Mouse (Mus musculus) urinary bladder, adult 2 months (tissue): ENCODE results near the gene Gpkow. TPM values are rescaled to one million over a fixed set of nuclear protein-coding genes. Genes with fewer than 3 reads are reported as not detected.
"Not testable (repeated sequence)": the region's sequence is repeated elsewhere in the genome, so short reads cannot be mapped to it uniquely, and the experiment has no call there.

ENCODE experiments used
- DNase-seq: peaks from one replicate; pipeline ENCODE4 v3.0.0; 2022; ENCODE audit warnings: low spot score
- polyA plus RNA-seq: library from polyadenylated mRNA; depleted of rRNA; stranded (reverse); fragments of >200 nt; gene quantifications from 2 replicates; pipeline ENCODE4 v1.2.3, GENCODE M21; 2012

The Gpkow gene
- polyA plus RNA-seq, 1 experiment, result 20.6 TPM

DNA sequence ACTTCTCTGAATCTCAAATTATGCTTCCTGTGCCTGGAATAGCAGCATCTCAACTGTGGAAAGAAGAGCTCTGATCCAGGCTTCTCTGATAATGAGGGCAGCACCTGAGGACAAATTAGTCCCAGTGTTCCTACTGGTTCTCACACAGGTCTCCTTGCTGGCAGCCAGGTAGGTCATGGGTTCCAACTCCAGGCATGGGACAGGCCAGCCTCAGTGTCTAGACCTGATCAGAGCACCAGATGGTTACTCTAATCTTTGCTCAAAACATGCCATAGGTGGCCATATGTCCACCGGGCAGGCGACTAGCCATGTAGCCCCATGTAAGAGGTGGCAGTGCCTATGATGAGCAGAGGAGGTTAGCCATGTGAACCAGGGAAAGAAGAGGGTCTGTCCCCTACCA, 8.6 kb upstream of the Gpkow start:
- DNase-seq, result no peak

GRCm38 (mm10) chrX:7690486-7690885, 6.4 kb upstream of the Gpkow start:
- no peak for DNase-seq

DNA sequence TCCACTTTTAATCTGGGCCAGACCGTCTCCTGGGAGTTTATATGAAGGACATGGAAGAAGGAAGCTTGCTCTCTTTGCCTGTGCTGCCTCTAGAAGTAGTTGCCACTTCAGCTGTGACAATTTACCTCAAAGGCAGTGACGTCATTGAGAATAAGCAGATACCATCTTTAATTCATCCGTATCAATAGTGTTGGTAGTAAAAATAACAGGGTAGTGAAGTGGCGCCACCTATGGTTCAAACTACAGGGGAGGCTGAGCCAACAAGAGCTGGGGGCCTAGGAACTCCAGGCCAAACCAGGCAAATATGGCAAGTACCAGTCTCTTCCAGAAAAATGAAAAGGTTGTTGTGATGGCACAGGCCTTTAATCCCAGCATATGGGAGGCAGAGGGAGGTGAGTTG, 4.1 kb upstream of the Gpkow start:
- DNase-seq, result no peak

DNA sequence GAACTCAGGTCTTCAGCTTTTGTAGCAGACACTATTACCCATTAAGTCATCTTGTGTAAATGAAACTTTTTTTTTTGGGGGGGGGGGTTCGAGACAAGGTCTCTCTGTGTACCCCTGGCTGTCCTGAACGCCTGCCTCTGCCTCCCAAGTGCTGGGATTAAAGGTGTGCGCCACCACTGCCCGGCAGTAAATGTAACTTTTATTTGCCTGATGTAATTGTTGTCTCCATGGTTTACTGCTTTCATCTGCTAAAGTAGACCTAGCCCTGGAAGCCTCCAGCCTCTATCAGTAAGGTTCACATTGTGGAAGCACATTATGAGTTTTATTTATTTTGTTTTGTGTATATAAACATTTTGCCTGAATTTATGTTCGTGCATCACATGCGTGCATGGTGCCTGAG, 411 bp upstream of the Gpkow start:
- DNase-seq, result no peak

GRCm38 (mm10) chrX:7713764-7714134, 16.8 kb downstream of the Gpkow start:
- not testable (repeated sequence) for DNase-seq

DNA sequence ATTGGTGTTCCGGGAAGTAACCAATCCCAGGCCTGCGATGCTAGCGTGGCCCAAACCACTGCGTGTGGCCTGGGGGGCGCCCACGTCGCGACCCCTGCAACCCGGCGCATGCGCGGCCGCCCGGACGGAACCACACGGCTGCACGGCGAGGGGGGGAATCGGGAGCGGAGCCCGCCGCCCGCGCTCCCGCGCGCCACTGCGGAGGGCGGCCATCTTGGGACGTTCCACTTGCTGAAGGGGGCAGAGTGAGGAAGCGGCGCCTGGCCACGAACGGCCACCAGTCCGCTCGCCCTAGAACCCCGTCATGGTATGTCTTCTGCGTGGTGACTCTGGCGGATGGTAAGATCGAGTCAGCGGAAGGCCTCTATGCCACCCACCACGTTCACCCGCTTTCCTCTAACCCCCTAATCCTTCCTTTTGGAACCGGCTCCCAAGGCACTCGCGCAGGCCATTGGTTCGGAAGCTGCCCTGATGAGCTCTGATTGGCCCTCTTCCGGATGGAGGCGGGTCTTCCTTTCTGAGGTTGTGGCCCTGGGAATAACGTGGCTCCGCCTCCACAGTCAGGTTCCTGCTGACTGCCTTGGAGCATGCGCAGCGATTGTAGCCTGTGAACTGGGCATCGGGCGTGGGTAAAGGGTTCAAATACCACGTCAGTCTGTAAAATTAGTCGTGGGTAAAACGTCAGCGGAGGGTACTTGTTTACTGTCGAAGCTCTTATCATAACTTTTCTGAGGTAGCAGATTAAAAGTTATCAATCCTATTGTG, 17.4 kb downstream of the Gpkow start, which contains the start of gene Wdr45:
TSS of gene Wdr45 (plus strand) at position 199 of the 765 bp plus-strand sequence.
- DNase-seq, result peak; percentile 67

DNA sequence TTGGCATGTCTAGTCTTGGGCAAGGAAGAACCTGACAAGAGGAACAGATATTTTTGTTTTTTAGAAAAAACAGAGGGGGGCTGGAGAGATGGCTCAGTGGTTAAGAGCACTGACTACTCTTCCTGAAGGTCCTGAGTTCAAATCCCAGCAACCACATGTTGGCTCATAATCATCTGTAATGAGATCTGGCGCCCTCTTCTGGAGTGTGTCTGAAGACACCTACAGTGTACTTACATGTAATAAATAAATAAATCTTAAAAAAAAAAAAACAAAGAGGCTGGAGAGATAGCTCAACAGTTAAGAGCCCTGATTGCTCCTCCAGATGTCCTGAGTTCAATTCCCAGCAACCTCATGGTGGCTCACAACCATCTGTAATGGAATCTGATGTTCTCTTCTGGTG, 19.1 kb downstream of the Gpkow start:
- DNase-seq, result not testable (repeated sequence)

DNA sequence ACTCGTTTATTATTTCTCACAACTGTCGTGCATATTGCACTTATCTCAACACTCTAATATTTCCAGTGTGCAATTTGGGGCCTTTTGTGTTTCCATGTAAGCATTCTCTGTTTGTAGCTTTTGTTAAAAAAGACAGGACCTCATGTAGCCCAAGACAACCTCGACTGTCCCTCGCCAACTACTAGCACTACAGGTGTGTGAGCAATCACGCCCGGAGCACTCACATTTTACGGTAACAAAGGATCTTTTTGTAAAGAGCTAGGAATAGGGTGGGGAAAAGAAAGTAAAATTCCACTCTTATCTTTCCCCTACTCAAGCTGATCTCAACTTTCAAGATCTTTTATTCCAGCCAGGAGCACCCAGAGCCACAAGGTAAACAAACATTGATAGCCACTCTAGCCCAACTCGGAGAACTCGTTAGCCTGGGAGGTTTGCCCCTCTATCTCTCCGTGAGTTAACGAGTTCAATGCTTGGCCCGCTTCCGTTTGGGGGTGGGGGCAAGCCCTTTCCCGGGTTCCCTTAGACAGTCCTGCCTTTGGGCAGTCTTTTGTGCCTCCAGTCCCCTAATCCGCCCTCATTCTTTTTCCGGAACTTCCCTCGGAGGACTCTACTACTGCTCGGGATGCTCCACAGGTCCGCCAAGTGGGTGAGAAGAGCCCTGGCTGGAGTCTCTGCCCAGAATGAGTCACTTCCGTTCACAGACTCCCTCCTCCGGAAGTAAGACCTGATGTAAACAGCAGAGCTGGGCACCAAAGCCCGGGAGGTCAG, 24.8 kb downstream of the Gpkow start, which contains the start of gene Gm45208:
TSS of gene Gm45208 (plus strand) at position 732 of the 768 bp plus-strand sequence.
- peak; percentile 53 for DNase-seq

- DNase-seq, result no peak
Observed at GRCm38 (mm10) chrX:7722282-7722611, 25.3 kb downstream of the Gpkow start.

DNA sequence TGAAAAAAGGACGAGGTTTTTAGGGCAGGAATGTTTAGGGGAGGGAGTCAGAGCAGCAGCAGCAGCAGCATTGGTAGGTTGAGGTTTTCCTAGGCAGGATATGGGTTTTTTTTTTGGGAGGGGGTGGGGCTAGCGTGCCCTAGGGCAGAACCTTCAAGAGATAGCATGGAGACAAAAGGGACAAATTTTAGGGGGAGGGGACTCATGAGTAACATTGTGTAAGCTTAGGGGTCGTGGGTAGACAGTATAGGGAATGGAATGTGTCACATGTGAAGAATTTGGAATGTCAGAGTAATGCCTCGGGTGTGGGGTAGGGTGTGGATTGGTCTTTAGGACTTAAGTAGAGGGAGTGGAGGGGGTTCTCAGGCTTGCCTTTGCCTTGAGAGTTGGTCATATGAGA, 25.8 kb downstream of the Gpkow start:
- DNase-seq, result no peak

GRCm38 (mm10) chrX:7724135-7724534, 27.2 kb downstream of the Gpkow start:
- DNase-seq, result no peak

GRCm38 (mm10) chrX:7725841-7726240, 28.9 kb downstream of the Gpkow start:
- DNase-seq, result no peak

GRCm38 (mm10) chrX:7727176-7727575, 30.2 kb downstream of the Gpkow start:
- no peak for DNase-seq

DNA sequence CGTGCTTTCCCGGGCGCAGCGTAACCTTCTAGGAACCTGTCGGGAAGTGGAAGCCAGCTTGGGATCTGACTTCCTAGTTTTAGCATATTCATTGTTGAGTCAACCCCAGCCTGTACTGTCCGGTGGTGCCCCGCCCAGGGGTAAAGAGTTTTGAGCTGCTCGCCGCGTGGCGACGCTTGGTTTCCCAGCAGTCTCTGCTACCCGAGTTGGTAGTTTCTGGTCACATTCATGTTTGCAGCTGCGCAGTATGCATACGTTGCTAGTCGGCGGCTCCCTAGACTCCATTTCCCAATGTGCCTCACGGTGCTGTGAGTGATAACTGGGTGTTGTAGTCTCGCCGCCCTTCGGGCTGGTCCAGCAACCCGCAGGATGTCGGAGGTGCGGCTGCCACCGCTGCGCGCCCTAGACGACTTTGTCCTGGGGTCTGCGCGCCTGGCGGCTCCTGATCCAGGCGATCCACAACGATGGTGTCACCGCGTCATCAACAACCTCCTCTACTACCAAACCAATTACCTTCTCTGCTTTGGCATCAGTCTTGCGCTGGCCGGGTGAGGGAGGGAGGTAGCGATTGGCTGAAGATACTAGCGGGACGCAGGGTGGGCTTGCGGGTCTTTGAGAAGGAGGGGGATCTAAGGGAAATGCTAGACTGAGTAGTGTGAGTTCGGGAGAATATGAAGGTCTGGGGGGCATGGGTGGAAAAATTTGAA, 31.4 kb downstream of the Gpkow start, which contains the start of gene Praf2:
TSS of gene Praf2 (plus strand) at position 225 of the 707 bp plus-strand sequence.
- peak; percentile 45 for DNase-seq

DNA sequence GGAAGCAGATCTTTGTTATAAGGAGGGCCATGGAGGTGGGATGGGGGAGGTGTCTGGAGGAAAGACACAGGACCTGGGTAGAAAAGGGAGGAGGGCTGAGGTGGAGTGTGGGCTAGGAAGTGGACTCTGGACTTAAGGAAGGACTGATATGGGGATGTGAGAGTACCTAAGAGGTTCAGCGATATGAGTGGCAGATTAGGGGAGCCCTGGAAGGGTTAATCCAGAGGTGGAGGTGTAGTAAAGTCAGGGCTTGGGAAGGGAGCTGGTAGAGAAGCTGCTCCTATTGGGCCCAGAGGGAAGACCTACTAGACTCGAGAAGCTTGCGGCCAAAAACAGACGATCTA, 32.0 kb downstream of the Gpkow start:
- DNase-seq, result no peak

DNA sequence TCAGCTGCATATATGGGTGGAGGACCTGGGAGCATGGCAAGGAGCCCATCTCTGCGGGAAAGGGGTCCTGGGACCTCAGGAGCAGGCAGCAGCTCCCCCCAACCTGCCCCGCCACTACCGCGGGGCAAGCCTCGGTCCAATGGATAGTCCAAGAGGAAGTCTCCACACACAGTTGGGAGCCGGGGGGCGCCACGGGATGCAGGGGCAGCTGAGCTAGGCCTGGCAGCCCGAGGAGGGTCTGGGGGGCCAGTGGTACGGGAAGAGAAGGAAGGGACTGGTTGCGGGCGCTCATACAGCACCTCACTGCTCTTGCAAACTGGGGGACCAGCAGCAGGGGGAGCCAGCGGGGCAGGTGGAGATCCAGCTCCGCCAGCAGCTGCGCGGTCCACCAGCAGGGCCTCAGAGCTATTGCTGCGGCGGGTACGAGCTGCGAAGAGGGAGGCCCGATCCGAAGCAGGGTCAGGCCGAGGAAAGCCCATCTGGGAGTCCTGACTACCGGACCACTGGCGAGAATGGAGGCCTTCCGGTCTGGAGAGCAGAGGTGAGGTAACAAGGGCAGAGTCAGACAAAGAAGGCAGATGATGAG, 36.7 kb downstream of the Gpkow start:
- DNase-seq, result peak; percentile 41

GRCm38 (mm10) chrX:7739336-7740081, 42.6 kb downstream of the Gpkow start:
- no peak for DNase-seq

DNA sequence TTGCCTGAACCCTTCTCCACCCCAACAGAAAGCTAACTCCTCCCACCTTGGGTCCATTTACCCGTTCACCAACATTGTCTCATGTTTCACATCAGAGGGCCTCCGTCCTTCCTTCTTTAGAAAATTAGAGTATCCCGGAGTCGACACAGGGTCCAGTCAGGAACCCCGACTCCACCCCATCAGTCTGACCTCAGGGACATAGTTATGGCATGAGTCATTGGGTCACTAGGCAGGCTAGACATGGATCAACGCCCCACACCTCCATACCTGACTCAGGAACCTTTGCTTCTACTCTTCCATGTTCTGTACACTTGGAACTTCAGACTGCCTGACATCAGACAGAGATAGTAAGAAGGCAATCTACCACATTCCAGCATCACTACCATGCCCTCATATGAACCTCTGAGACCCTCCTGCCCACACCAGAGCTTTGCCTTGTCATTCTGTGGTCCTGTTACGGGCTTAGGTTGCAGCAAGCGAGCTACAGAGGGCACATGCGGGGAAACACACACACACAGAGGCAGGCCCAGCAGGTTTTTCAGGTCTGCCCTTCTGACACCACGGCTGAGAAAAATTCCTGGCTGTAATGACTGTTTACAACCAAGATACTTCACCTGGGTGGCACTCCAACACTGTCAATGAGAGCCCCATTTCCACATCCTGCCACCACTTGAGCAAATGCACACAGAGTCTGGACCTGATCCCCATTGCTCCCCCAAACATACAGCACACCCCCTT, 43.3 kb downstream of the Gpkow start:
- no peak for DNase-seq

DNA sequence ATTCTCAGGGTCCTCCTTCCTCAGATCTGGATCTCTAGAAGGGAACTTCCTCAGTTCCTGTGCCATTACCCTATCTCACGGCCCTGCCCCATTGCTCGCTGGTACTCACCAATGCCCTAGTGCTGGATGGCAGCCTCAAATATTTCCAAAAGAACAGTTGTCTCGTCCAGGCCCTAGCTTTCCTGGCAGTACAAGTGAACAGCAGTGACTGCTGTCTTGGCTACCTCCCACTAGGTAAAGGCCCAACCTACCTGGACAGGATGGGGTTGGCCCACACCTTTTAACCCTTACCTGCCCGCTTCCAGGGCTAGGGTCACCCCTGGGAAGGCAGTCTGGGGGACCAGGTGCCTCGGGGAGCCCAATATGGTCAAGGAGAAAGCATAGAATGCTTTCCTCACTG, 44.2 kb downstream of the Gpkow start:
- DNase-seq, result no peak

- no peak for DNase-seq
Observed at GRCm38 (mm10) chrX:7743470-7743869, 46.5 kb downstream of the Gpkow start.

- DNase-seq, result no peak
Observed at GRCm38 (mm10) chrX:7744940-7745339, 48.0 kb downstream of the Gpkow start.
